Mouse (Mus musculus) lung, postnatal 0 days (tissue): ENCODE data around the gene Supt3. TPM values are rescaled to one million over a fixed set of nuclear protein-coding genes. Genes with fewer than 3 reads are reported as not detected.

Experiments
- ATAC-seq: fragments of 200-750 bp; cut with Nextera tagmentation; 2 replicates; pipeline ENCODE4 v1.8.0; 2017; ENCODE audit warnings: moderate library complexity
- DNase-seq: peaks from one replicate; pipeline ENCODE4 v3.0.0-alpha.2; 2016; ENCODE audit warnings: low spot score
- H3K27ac ChIP-seq: fragments of 300-500 bp; sonication (generic); 2 replicates; pipeline ENCODE4 v1.5.1; 2014; ENCODE audit warnings: antibody characterized with exemption, mild to moderate bottlenecking, low read length, mixed read lengths
- H3K27me3 ChIP-seq: fragments of 300-500 bp; sonication (generic); replicated peaks from 2 replicates; pipeline ENCODE4 v1.6.1; 2014; ENCODE audit warnings: low read length, mixed read lengths; ENCODE audit not compliant: insufficient read depth
- H3K36me3 ChIP-seq: fragments of 300-500 bp; sonication (generic); 2 replicates; pipeline ENCODE4 v1.6.1; 2014; ENCODE audit warnings: low read length, mixed read lengths; ENCODE audit not compliant: insufficient read depth
- H3K4me1 ChIP-seq: fragments of 300-500 bp; sonication (generic); 2 replicates; pipeline ENCODE4 v1.6.1; 2014; ENCODE audit warnings: antibody characterized with exemption, low read depth, low read length, mixed read lengths; ENCODE audit not compliant: insufficient read depth
- H3K4me2 ChIP-seq: fragments of 300-500 bp; sonication (generic); replicated peaks from 2 replicates; pipeline ENCODE4 v1.6.1; 2014; ENCODE audit warnings: low read depth, mild to moderate bottlenecking, low read length, moderate library complexity, mixed read lengths
- H3K4me3 ChIP-seq: fragments of 300-500 bp; sonication (generic); 2 replicates; pipeline ENCODE4 v1.5.1; 2014; ENCODE audit warnings: low read depth, low read length
- H3K9ac ChIP-seq: fragments of 300-500 bp; sonication (generic); replicated peaks from 2 replicates; pipeline ENCODE4 v1.6.1; 2014; ENCODE audit warnings: low read depth, mild to moderate bottlenecking
- H3K9me3 ChIP-seq: fragments of 300-500 bp; sonication (generic); 2 replicates; pipeline ENCODE4 v1.6.1; 2016; ENCODE audit warnings: low read length, mixed read lengths
- CTCF ChIP-seq: IDR thresholded peaks from 2 replicates; pipeline ENCODE4 v1.5.1; 2016; ENCODE audit warnings: antibody characterized with exemption, mild to moderate bottlenecking
- EP300 ChIP-seq: IDR thresholded peaks from 2 replicates; pipeline ENCODE4 v1.6.1; 2016; ENCODE audit warnings: antibody characterized with exemption, mild to moderate bottlenecking, control low read depth
- WGBS: fragments of 180-500 bp; shearing (Covaris S2); extraction: QIAGEN DNeasy Blood & Tissue Kit; methylation state at CpG from one replicate; pipeline ENCODE4 v1.1.7; 2014; 5-methylcytosine and 5-hydroxymethylcytosine counted together
- polyA plus RNA-seq: library from polyadenylated mRNA; unstranded; fragments of >200 nt; fragmentation: Nextera tagmentation; extraction: Ambion mirVana; gene quantifications from 2 replicates; pipeline ENCODE4 v1.2.1, GENCODE M21; 2015

The Supt3 gene
- polyA plus RNA-seq = 7.8 and 10.9 TPM in 2 replicates

DNA sequence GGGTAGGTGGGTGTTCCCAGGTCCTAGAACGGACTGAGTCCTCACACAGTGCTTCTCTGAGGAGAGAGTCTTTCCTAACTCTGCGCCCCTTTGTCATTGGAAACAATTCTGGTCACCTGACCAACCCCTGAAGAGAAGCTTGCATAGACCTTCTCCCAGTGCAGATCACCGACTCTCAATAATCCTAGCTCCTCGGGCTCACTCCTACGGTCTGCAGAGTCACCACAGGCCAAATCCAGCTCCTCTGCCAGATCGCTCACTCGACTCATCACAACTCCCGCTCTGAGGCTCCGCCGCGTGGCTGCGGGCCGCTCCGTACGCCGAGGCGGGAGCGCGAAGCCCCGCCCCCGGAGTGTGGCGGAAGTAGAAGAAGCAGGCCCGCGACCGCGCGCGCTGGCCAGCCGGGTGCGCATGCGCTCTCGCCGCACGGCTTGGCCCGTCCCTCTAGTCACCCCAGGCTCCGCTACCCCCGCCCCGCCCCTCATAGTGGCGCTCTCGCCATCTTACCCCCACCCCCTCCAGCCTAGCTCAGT, at the start of gene Supt3:
Gene Supt3, plus strand, starts transcription at position 415 of the 533 bp plus-strand sequence.
- no peaks in the 10 kb centered on the region for H3K36me3 ChIP-seq
- ATAC-seq (peak; percentile 98), DNase-seq (peak; percentile 97)
- peak within 1 kb of the TSS; percentile 91 for H3K4me3 ChIP-seq
- H3K9me3 ChIP-seq = no peaks in the 10 kb centered on the region
- H3K4me1 ChIP-seq = no peaks in the 10 kb centered on the region
- H3K9ac ChIP-seq = peak within 1 kb of the TSS; percentile 73
- WGBS = under 1% methylated on average over 39 of the region's 40 CpGs
- TF ChIP-seq EP300 (no peak), CTCF (peak; percentile 57)
- peak within 1 kb of the TSS; percentile 81 for H3K4me2 ChIP-seq
- H3K27ac ChIP-seq = peak within 1 kb of the TSS; percentile 84
- no peaks in the 10 kb centered on the region for H3K27me3 ChIP-seq

DNA sequence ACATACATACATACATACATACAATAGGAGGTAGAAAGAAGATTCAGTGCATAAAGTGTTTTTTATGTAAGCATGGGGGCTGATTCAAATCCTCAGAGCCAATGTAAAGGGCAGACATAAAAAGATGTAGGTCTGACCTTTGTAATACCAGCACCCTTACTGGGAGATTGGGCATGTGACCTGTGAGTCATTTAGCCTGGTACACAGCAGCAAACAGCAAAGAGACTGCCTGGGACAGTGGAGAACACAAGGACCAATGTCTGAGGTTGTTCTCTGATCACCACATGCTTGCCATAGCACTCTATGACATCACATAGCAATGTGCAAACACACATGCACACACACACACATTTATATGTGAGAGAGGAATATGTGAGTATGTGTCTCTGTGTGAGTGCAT, 49.3 kb upstream of the Supt3 start:
- TF ChIP-seq CTCF = no peak
- no peak for TF ChIP-seq EP300
- Histone ChIP-seq H3K9ac (no peak overlapping the region), H3K4me3 (no peak overlapping the region), H3K4me2 (no peak overlapping the region), H3K27me3 (peaks cover 3% of the 10 kb centered on the region; the same call in 1 of the 2 replicates), H3K9me3 (no peaks in the 10 kb centered on the region), H3K27ac (no peak overlapping the region), H3K4me1 (no peaks in the 10 kb centered on the region), H3K36me3 (no peaks in the 10 kb centered on the region)
- ATAC-seq (no peak; the same call in 1 of the 2 replicates), DNase-seq (no peak)

DNA sequence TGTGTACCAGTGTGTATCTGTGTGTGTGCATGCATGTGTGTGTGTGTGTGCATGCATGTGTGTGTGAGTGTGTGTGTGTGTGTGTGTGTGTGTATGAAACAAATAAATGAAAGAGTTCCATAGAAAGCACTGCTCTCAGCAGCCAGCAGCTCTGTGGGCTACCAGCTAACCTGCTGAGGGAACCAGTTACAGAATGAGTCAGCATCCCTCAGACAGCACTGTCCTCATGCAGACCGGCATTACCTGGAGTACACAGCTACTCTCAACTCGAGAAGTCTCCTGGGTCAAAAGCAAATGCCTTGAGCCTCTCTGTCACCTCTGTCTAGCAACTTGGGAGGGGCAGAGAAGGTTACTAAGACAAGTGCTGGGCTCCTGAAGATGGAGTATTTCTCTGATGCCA, 48.5 kb upstream of the Supt3 start:
- 45% methylated on average over 2 of the region's 2 CpGs for WGBS
- Histone ChIP-seq H3K9me3 (no peaks in the 10 kb centered on the region), H3K4me2 (no peak overlapping the region), H3K9ac (no peak overlapping the region), H3K36me3 (no peaks in the 10 kb centered on the region), H3K4me1 (no peaks in the 10 kb centered on the region), H3K27me3 (peaks cover 5% of the 10 kb centered on the region), H3K4me3 (no peak overlapping the region), H3K27ac (no peak overlapping the region)
- DNase-seq (no peak), ATAC-seq (no peak)
- TF ChIP-seq CTCF = no peak
- no peak for TF ChIP-seq EP300

DNA sequence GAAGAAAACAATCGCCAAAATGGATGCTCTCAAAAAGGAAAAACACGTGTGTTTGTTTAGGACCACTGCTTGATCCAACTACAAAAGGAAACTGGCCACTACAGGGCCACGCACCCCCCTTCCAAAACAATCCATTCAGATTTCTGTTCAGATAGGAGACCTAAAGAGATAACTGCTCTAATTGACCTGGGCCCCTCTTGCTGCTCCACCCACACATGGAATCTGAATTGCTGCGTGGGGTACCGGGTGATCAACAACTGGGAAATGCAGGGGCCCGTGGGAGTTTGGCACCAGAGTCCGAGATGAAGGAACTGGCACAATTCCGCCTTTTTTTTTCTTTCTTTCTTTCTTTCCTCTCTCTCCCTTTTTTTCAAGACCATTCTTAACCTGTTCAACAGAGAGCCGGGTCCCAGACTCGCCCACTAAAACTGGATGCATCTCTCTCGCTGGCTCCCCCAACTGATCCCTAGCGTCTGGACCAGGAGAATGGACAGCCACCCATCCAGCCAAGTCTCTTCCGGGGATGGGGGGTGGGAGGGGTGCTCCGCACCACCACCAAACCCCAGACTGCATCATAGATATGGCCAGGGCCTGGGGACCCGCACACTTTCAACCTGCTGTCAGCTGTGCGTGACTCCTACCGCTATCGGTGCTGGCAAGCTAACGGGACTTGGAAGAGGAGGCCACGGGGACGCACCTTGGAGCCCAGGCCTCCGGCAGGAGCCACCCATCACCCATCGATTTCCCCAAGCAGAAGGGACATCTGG, 43.2 kb upstream of the Supt3 start:
- Histone ChIP-seq H3K36me3 (no peaks in the 10 kb centered on the region), H3K27me3 (peaks cover 38% of the 10 kb centered on the region), H3K27ac (no peak overlapping the region), H3K9me3 (no peaks in the 10 kb centered on the region), H3K4me1 (peaks cover 8% of the 10 kb centered on the region), H3K9ac (no peak overlapping the region), H3K4me2 (peak overlapping the region; percentile 96), H3K4me3 (peak overlapping the region; percentile 68)
- 13% methylated on average over 23 of the region's 23 CpGs for WGBS
- no peak for TF ChIP-seq CTCF
- TF ChIP-seq EP300 = no peak
- ATAC-seq = no peak
- DNase-seq = no peak

DNA sequence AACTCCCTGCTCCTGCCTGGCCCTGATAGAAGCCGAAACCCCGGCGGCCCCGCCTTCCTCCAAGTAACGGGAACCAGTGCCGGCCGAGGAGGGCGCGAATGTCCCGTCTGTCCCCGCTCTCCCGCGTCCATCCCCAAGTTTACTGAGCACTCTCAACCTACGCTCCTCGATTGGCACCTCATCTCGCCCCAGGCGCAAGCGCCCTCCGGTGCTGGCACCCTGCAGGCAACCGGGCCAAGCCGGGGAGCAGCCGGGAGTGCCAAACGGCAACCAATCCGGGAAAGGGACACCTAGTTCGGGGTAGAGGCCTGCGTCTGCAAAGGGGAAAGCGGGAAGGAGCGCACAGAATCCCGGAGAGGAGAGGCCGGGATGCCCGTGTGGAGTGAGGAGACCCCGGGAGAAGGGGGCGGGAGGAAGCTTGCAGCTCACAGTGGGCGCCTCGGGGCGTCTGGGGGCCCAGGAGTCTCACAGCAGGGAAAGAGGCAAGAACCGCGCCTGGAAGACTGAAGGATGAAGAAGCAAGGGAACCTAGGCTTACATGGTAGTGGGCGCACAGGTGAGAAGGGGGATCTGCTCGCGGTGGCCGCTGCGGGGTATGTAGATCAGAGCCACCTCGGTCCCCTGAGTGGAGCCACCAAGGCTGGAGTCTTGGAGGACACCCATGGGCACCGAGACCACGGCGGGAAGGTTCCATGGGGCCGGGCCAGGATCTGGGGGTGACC, 42.3 kb upstream of the Supt3 start:
- H3K36me3 ChIP-seq = no peaks in the 10 kb centered on the region
- DNase-seq (peak; percentile 38), ATAC-seq (peak; percentile 20; the same call in 1 of the 2 replicates)
- H3K4me1 ChIP-seq = peaks cover 8% of the 10 kb centered on the region
- TF ChIP-seq CTCF (peak; percentile 29), EP300 (no peak)
- no peaks in the 10 kb centered on the region for H3K9me3 ChIP-seq
- under 1% methylated on average over 48 of the region's 48 CpGs for WGBS
- peak overlapping the region; percentile 68 for H3K4me3 ChIP-seq
- H3K27me3 ChIP-seq = peaks cover 41% of the 10 kb centered on the region
- H3K27ac ChIP-seq = no peak overlapping the region
- H3K4me2 ChIP-seq = peak overlapping the region; percentile 96
- H3K9ac ChIP-seq = no peak overlapping the region
